Mouse (Mus musculus) cortical plate, adult 2 months (tissue): ENCODE measurements around the gene Numa1. TPM values are rescaled to one million over a fixed set of nuclear protein-coding genes. Genes with fewer than 3 reads are reported as not detected.

Source experiments
- H3K27ac ChIP-seq: fragments of 200-500 bp; 2 replicates; pipeline ENCODE4 v1.5.1; 2012; ENCODE audit warnings: low read length, control low read depth, inconsistent platforms; ENCODE audit not compliant: insufficient read depth
- H3K4me1 ChIP-seq: fragments of 200-500 bp; 2 replicates; pipeline ENCODE4 v1.6.1; 2011; ENCODE audit warnings: low read length; ENCODE audit not compliant: control insufficient read depth, insufficient read depth
- H3K4me3 ChIP-seq: fragments of 200-500 bp; 2 replicates; pipeline ENCODE4 v1.5.1; 2011; ENCODE audit warnings: mild to moderate bottlenecking, low read length, control low read depth; ENCODE audit not compliant: insufficient read depth
- CTCF ChIP-seq: fragments of 200-500 bp; IDR thresholded peaks from 2 replicates; pipeline ENCODE4 v1.5.1; 2011; ENCODE audit warnings: mild to moderate bottlenecking, control low read depth, low read length; ENCODE audit not compliant: insufficient read depth; ENCODE audit errors: extremely low read depth
- POLR2A ChIP-seq: fragments of 200-500 bp; IDR thresholded peaks from 2 replicates; pipeline ENCODE4 v1.6.1; 2011; ENCODE audit warnings: mild to moderate bottlenecking, low read length, control low read depth; ENCODE audit not compliant: insufficient read depth; ENCODE audit errors: extremely low read depth
- polyA plus RNA-seq: library from polyadenylated mRNA; depleted of rRNA; stranded (reverse); fragments of >200 nt; gene quantifications from 2 replicates; pipeline ENCODE4 v1.2.3, GENCODE M21; 2012; rRNA removed

The Numa1 gene
- polyA plus RNA-seq, 1 experiment = 51.6 TPM

GRCm38 (mm10) chr7:102062203-102062602 lies 128.3 kb downstream of the Numa1 start:
- Histone ChIP-seq H3K4me3 (no peak overlapping the region), H3K4me1 (peaks cover 3% of the 10 kb centered on the region; the same call in 1 of the 2 replicates), H3K27ac (no peak overlapping the region)
- TF ChIP-seq CTCF (no peak), POLR2A (no peak)

- H3K4me3 ChIP-seq = peak overlapping the region; percentile 60
- TF ChIP-seq POLR2A = no peak
- TF ChIP-seq CTCF = no peak
- peaks cover 3% of the 10 kb centered on the region; the same call in 1 of the 2 replicates for H3K4me1 ChIP-seq
- no peak overlapping the region for H3K27ac ChIP-seq
These were observed 130.0 kb downstream of the Numa1 start for GRCm38 (mm10) chr7:102063891-102064290.

Other genes with a start within 250 kb of the Numa1 start
- not detected in 2 replicates for gene Phox2a, start 115.8 kb upstream of the Numa1 start, polyA plus RNA-seq
- gene Inppl1, start 95.9 kb upstream of the Numa1 start, polyA plus RNA-seq = 36.5 and 40.7 TPM in 2 replicates
- 1.1 and 2.1 TPM in 2 replicates for gene Folr2, start 76.9 kb upstream of the Numa1 start, polyA plus RNA-seq
- gene Anapc15, start 70.4 kb upstream of the Numa1 start, polyA plus RNA-seq = 60.3 and 63.5 TPM in 2 replicates
- 0.81 and 1.5 TPM in 2 replicates for gene Folr1, start 63.3 kb upstream of the Numa1 start, polyA plus RNA-seq
- gene Lamtor1, start 28.2 kb upstream of the Numa1 start, polyA plus RNA-seq = 199 and 213 TPM in 2 replicates
- 0.15 and 0.19 TPM in 2 replicates for gene Tomt, start 27.8 kb upstream of the Numa1 start, polyA plus RNA-seq
- gene Lrrc51, start 216 bp upstream of the Numa1 start, polyA plus RNA-seq = 11.8 and 12.6 TPM in 2 replicates
- 11.8 and 12.7 TPM in 2 replicates for gene Il18bp, start 84.6 kb downstream of the Numa1 start, polyA plus RNA-seq
- gene Rnf121, start 131.4 kb downstream of the Numa1 start, polyA plus RNA-seq = 55.9 and 59.4 TPM in 2 replicates
- 38.4 and 43.8 TPM in 2 replicates for gene Xndc1, start 131.4 kb downstream of the Numa1 start, polyA plus RNA-seq
- 1.9 and 2.8 TPM in 2 replicates for gene Xntrpc, start 131.6 kb downstream of the Numa1 start, polyA plus RNA-seq
- 0.53 and 2.0 TPM in 2 replicates for gene Trpc2, start 149.0 kb downstream of the Numa1 start, polyA plus RNA-seq
- gene Art1, start 167.6 kb downstream of the Numa1 start, polyA plus RNA-seq = 0.23 TPM in 1 of 2 replicates, not detected in the other
- not detected in 2 replicates for gene Art5, start 175.4 kb downstream of the Numa1 start, polyA plus RNA-seq
- gene Chrna10, start 182.7 kb downstream of the Numa1 start, polyA plus RNA-seq = 0.04 TPM in 1 of 2 replicates, not detected in the other